Mouse (Mus musculus): ENCODE results near the gene Gm13199.

The Gm13199 gene

DNA sequence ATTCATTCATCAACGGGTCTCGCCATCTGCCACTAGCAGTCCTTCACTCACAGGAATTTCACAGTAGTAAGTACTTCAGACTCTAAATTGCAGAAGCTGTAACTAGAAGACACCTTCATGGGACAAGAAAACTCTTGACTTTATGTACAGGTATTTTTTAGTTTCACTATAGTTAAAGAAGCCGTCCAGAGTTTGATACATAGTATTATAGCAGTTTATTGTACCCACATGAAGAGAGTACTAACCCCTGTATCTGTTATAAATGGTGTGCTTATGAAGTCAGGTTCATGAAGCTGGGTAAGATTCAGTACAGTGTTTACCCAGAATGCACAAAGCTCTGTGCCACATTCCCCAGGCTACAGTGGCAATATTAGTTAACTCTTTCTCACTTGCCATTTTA lies at the start of gene Gm13199:
TSS of gene Gm13199 (minus strand) at position 101 of the 400 bp plus-strand sequence.
- DNase-seq (ENCODE audit: low spot score in 2 of 2) = no peak

DNA sequence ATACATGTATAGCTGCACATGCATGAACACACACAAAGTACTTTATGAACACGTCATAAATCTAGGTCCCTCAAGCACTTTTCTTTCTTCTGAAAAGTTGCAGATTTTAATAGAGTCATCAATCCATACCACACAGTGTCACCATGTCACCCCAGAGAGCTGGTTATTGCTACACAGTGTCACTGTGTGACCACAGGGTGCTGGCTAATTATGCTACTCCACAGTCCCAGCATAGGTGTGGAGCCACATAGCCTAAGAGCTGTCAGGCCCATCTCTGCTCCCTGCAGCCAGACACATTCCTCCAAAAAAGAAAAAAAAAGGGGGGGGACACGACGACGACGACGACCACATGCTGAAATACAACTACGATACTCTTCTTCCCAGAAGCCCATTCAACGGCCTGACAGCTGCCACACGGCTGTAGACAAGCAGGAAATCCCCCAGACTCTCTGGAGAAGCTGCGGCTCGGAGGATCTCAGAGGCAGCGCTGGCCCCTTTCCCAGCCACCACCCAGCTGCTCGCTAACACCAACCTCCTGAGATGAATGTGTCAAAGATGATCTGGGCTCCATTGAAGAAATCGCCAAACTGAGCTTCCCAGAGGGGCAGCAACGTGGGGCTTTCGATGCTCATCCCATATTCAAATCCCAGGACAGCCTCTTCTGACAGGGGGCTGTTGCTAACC lies 48.7 kb upstream of the Gm13199 start:
- no peak for DNase-seq (ENCODE audit: low spot score in 2 of 2)

DNA sequence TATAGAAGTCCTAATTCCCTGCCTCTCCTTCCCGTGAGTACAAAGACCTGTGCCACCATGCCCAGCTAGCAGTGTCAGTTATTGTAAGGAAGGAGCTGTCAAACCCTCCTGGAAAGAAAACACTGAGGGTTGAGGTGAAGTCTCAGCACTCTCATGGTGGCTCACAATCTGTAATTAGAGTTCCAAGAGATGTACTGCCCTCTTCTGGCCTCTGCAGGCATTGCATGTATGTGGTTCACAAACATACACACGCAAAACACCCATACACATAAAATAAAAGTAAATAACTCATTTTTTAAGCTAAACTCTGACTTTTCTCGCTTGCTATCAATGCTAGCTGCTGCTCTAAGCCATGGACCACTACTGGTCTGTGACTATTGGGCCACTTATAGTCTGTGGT lies 43.9 kb upstream of the Gm13199 start:
- DNase-seq (ENCODE audit: low spot score in 2 of 2) = peak in 1 of 2 experiments; percentile 20

DNA sequence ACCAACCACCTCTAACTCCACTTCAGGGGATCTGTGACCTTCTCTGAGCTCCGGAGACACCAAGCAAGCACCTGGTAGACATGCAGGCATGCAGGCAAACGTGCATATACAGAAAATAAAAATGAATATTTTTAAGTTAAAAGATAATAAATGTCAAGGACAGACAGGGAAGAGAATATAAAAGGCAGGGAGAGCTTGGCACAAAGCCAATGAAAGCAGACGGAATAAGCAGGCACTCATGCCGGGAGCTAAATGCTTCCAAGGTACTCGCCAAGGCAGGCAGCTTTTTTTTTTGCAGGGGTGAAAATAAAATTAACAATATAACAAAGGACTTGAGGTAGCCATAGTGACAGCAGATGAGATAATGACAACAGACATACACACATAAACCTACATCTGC lies 43.4 kb upstream of the Gm13199 start:
- DNase-seq (ENCODE audit: low spot score in 2 of 2) = no peak

DNA sequence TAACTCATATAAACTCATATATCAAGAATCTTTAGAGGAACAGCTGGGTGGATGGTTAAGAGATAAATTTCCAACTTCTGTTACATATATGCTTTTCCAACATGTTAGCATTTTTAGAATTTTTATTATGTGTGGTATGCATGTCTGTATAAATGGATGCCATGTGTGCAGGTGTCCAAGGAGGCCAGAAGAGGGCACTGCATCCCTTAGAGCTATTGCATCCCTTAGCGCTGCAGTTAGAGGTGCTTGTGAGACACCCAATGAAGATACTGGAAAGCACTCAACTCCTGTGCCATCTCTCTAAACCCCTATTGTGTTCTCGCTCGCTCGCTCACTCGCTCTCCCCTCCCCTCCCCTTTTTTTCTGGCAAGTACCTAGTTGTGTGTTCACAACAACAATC lies 37.4 kb upstream of the Gm13199 start:
- DNase-seq (ENCODE audit: low spot score in 2 of 2) = no peak

DNA sequence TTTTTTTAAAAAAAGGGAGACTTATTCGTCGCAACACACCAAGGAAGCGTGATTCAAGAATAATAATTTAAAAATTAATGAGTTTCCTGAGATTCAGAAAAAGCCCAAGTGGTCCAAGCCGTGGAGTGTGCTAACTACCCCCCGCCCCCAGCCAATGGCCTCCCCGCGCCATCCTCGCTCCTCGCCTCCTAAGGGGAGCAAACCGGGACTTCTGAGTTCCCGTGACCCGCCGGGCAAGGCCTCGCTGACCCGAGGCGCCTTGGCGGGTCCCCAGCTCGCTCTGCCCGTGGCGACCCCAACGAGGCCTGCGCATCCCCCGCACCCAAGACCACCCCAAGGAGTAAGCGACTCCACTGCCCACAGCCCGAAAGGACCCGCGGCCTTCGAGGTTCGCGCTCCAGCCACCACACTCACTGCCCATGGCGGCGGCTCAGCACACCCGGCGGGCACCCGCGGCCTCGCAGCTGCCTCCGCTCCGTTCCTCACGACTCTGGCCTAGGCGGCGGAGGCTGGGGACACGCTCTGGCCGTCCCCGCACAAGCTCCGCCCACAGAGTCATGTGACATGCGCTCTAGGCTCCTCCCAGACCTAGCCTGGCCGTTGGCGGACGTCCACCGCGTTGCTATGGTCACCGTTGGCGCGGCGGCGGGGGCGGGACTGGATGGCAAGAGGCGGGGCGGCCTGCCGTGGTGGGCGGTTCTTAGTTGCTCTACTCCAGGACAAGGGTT lies 32.3 kb upstream of the Gm13199 start, which contains the start of gene Sec61a2:
TSS of gene Sec61a2 (minus strand) at position 590 of the 728 bp plus-strand sequence.
- peak; percentile 99 to 100 for DNase-seq (ENCODE audit: low spot score in 2 of 2)

DNA sequence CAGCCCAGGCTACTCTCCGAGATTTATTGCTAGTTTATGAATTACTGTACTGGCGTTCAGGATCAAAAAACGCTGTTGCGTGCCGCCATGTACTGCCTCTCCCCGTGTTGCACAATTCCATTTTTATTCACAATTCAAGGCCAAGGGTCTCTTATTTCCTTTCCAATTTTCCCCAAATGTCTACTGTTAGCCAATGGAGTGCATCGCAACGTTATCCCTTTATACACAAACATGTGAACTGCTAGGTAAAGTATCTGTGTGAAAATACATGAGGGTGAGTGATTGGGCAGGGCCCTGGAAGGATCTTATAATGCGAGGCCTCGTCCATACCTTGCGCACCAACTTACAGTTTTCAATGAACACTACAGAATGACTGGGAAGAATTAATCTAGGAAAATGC lies 31.6 kb upstream of the Gm13199 start:
- DNase-seq (ENCODE audit: low spot score in 2 of 2) = no peak

DNA sequence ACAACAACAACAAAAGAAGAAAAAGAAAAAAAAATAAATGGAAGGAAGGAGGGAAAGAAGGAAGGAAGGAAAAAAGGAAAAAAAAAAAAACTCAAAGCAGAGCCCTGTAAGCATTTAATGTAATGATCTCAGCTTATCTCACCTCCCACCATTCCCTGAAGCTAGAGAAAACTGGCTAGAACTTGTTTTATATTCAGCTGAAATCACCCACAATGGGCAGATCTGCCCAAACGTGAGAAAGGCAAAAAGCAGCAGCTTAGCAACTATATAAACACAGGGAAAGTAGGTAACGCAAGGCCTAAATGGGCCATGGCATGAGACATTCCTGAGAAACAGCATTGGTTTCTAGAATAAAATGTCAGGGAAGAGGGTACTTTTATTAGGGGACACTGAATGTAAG lies 26.7 kb upstream of the Gm13199 start:
- no peak for DNase-seq (ENCODE audit: low spot score in 2 of 2)

DNA sequence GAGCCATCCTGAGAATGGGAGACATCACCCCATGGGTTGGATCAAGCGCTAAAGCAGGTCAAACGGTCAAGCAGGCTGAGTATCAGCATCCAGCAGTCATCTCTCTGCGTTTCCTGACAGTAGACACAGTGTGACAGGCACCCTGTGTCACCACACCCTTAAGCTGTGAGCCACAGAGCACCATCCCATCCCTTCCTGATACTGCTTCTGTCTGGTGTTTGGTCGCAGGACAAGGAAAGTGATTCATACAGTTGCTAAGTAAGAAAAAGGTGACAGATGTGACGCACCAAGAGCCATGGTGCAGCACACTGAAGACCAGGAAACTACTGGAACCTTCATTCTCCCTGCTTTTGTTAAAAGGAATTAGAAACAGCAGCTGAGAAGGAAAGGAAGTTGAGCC lies 26.1 kb upstream of the Gm13199 start:
- DNase-seq (ENCODE audit: low spot score in 2 of 2) = no peak

DNA sequence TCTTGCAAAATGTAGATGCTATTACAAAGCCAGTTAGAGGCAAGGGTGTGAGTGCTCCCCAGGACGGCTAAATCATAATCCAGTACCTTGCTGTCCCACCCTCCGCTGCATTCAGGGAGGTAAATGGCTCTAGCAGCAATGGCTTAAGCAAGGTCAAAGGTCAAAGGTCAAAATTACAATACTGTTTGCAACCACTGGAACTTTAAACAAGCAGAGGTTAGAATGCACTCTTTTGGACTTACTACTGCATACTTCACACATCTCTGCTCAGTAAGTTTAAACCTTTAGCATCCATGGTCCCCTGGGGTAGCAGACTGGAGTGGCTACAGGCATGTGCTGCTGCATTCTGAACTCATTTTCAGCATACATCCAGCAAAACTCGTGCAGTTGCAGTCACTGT lies 14.7 kb upstream of the Gm13199 start:
- DNase-seq (ENCODE audit: low spot score in 2 of 2) = no peak

DNA sequence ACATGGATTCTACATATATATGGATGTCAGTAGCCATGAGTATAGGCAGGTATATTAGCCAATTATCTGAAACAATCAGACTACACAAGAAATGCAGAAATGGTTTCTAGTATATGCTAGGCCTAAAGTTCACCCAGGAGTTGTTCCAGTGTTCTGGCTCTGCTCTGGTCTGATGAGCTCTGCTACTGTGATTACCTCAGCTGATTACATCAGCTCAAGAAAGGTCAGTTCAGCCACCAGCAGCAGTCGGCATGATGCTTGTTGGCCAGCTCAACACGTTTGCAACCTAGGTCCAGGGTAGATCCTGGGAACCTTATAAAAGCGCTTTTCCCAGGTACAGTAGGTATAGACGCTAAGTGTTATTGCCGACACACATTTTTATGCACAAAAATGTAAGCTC lies 7.0 kb upstream of the Gm13199 start:
- no peak for DNase-seq (ENCODE audit: low spot score in 2 of 2)

DNA sequence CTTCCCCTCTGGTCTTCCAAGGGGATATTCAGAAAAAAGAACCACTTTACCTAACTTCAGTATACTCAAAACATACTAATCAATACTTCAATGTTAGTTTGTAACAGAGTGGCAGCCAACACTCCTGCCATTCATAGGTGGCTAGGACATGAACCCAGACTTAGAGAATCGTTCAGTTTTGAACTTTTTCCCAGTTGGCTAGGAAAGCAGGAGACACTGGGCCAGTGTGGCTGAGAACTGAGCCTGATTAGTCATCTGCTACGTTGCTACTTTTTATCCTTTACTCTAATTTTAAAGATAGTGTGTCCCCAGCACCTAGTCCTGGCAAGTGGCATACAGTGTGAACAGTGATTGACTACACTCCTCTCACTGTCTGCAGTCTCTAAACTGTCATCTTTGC lies 4.9 kb upstream of the Gm13199 start:
- DNase-seq (ENCODE audit: low spot score in 2 of 2) = no peak

DNA sequence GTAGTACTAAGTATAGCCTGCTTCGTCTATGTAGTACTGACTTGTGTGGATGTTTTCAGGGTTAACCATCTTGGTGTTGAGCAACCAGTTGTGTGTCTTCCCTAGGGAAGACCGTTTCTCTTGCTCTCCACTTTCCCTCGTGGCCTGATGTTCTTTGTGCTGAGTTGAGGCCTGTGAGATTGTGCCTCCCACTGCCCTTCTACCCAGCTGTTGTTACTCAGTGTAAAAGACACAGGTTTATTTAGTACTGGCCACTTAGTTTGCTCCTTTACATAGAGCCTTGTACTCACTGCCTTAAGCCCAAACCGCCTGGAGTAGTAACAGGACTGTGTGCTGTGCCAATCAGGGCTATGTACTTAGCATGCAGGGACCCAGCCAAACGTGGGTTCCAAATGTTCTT lies 10.9 kb downstream of the Gm13199 start:
- DNase-seq (ENCODE audit: low spot score in 2 of 2) = no peak

DNA sequence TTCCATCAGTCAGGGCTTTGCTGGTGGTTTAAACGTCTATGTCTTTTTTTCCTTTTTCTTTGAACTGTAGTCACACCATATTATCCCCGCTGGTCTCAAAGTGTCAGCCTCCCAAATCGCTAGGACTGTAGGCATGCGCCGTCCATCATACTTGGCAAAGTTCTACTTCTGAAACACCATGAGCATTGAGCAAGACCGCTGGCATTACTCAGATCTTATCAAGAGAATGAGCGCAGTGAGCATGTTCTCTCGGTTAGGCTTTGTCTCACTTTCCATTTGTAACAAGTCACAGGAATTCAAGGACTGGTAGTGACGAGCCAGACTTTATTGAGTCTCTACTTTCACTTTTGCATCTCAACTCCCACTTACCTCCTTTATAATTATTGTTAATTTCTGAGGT lies 11.6 kb downstream of the Gm13199 start:
- DNase-seq (ENCODE audit: low spot score in 2 of 2) = peak; percentile 14 to 50

DNA sequence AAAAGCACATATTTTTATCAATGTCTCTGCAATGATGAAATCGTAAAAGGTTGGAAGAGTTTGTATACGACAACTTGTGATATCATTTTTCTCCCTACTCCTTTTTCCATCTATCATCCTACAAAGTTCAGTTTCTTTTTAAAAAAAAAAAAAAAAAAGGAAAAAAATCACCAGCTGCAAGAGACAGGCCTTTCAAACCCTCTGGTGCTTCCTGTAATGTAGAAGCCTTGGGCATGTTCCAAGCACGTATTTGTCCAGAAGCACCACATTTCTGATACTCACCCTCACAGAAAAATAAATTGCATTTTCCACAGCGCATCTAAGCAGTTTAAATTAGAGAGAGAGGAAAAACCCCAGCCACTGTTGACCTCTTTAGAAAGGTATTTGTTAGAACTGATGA lies 16.9 kb downstream of the Gm13199 start:
- no peak for DNase-seq (ENCODE audit: low spot score in 2 of 2)

DNA sequence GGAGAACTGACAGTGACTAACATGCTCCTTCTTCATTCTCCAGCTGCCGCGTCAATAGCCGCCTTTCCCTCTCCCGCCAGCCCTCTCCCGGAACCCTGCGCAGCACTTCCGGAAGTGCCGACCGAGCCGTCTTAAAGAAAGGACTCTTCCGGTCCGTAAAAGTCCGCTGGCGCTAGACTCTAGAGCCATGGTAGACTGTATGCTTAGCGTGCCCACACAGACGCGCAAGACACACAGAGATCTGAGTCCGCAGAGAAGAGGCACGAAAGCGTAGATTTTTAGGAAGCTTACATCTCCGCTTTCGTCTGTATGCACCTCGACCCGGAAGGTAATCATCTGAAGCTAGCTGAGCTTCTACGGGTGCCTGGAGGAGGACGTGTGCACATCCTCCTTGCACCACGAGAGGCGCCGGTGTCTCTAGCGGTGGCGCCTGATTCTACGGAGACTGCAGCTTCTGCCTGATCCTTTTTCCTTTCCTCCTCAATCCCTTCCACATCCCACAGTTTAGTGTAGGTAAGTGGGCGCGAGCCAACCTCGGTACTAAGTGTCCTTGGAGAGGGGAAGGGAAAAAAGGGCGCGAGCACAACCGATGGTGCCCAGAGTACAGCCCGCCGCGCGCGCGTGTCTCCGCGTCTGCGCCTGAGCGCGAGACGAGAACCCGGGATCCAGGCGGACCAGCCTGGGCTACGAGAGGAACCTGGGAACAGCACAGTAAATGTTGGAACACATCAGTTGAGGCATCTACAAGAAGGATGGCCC lies 17.7 kb downstream of the Gm13199 start, which contains the start of the genes Nudt5 and Cdc123:
TSS of gene Nudt5 (plus strand) at position 147 of the 759 bp plus-strand sequence.
TSS of gene Cdc123 (minus strand) at position 292 of the 759 bp plus-strand sequence.
- DNase-seq (ENCODE audit: low spot score in 2 of 2) = peak; percentile 83 to 84

DNA sequence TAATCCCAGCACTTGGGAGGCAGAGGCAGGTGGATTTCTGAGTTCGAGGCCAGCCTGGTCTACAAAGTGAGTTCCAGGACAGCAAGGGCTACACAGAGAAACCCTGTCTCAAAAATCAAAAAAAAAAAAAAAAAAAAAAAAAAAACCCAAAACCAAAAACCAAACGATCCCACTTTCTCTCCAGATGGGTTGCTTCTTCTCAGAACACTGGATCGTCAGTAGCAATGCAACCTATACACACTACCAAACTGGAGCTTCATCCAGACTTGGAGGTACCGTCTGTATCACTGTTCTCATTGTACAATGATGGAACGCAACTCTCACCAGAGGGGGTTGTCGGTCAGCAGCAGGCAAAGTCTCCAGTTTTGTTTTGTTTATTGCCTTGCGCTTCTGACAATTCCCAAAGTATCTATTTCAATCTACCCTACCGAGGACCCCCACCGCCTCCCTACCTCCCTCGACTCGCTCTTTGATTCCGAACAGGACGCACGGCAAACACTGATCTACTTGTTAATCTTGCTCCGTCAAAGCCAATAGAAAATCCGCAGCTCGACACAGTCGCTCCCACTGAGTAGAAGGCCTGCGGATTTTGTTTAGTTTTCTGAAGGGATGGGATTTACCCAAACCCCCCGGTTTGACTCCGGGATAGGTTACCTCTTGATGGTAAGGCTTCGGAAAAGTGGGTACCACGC lies 18.4 kb downstream of the Gm13199 start:
- no peak for DNase-seq (ENCODE audit: low spot score in 2 of 2)

DNA sequence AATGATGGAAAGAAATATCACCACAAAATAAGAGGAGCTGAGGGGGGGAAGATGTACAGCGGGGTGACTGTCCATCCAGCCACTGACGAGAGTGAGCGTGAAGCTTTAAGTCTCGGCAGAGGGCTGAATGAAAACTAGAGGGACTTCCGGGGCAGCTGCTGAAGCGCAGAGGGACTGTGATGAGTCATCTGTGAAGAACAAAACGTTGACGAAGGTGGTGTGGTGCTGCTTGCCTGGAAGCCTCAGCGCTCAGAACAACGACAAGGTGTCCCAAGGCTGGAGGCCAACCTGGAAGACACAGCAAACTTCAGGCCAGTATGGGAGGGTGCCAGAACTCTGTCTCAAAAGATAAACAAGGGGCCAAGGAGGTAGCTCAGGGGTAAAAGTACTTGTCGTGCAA lies 21.9 kb downstream of the Gm13199 start:
- no peak for DNase-seq (ENCODE audit: low spot score in 2 of 2)

DNA sequence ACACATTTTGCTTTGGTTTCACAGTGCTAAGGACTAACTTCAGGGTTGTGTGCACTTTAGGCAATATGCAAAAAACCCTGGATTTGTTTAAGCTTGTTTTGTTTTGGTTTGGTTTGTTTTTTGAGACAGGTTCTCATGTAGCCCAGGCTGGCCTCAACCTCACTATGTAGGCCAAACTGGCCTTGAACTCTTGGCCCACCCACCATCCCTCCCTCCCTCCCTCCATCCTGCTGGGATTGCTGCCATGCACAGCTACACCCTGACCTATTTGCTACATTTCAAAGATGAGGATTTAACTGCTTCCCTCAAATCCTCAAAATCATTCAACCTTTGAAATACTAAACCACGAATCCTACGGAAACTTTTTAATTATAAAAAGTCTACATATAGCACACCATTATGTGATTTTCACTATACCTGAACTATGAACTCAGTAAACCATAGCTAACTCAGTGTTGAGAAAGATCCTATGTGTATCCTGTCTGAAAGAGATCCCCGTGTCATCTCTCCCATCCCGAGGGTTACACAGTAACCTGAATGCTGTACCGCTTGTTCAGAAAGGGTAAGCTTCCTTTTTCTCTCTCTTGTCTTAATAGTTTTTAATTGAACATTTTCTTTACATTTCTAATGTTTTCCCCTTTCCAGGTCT lies 37.3 kb downstream of the Gm13199 start:
- no peak for DNase-seq (ENCODE audit: low spot score in 2 of 2)

DNA sequence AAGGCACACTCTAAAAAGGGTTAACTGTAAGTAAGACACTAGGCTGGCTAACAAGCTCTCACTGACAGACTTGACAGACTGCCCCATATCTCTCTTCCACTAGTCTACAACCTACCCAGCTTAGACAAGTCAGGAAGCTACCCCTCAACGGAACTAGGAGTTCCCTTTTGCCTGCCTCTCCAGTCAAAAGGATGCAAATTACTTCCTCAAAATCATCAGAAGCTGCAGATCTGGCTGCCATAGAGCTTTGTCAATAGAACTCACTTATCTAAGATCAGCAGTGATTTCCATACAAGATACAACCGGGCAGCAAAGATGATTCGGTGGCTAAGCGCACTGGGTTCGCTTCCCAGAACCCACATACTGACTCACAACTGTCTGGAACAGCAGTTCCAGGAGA lies 38.0 kb downstream of the Gm13199 start:
- no peak for DNase-seq (ENCODE audit: low spot score in 2 of 2)

DNA sequence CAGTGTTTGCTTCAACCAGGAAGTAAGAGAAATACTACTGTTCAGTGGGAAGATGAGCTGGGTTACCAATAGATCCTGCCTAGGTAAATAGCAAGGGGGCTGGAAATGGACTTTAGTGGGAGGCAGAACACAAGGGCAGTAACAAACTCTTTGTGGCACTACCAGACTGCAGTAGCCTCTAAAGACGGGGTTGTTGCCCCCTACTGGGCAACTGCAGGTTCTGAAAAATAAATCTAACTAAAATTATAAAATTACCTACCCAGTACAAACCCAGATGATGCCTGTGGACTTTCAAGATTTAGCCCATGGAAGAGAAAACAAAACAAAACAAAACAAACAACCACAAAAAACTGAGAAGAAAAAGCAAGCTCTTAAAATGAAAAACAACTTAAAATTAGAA lies 38.5 kb downstream of the Gm13199 start:
- DNase-seq (ENCODE audit: low spot score in 2 of 2) = no peak

Data from urinary bladder, postnatal 36 days (tissue).